Mouse (Mus musculus): ENCODE measurements at regions not wholly inside any gene's neighbourhood (a gene's known extent, or its start where the extent isn't known, plus 50 kb on each side); places are given as distances from the start of the nearest gene placed in this dataset.

- no peaks in the 10 kb centered on the region for H3K36me3 ChIP-seq
- H3K27ac ChIP-seq, result peak overlapping the region; percentile 45; the same call in 1 of the 2 replicates
- no peaks in the 10 kb centered on the region for H3K9me3 ChIP-seq
- peak; percentile 64 for ATAC-seq (ENCODE audit: borderline replicate concordance, extremely low read depth, low FRiP score, low TSS enrichment)
- no peak overlapping the region for H3K4me2 ChIP-seq
- no peak overlapping the region for H3K9ac ChIP-seq
- WGBS, result 24% methylated on average over 5 of the region's 5 CpGs
- H3K4me3 ChIP-seq, result no peak overlapping the region
- H3K4me1 ChIP-seq, result no peaks in the 10 kb centered on the region
- no peaks in the 10 kb centered on the region for H3K27me3 ChIP-seq
These were observed 87.8 kb upstream of the Enpp6 start for GRCm38 (mm10) chr8:46898697-46899445.

DNA sequence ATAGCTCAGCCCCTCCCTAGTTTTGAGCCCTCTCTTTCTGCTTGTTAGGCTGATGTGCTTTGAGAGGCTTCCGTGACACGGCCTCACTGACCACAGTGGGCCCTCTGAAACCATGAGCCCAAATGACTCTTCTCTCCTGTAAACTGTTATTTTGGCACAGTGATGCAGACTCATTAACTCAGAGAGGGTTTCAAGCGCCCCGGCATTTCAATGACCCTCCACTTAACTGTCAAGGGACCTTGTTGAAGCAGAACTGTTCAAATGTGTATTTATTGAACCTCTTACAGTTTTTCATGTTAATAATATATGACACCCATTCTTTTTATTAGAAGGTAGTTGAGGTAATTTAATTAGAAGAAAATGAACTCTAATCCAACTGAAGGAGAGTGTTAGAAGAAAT lies 85.9 kb upstream of the Enpp6 start:
- Histone ChIP-seq H3K4me1 (no peaks in the 10 kb centered on the region), H3K9me3 (no peaks in the 10 kb centered on the region), H3K36me3 (no peaks in the 10 kb centered on the region), H3K4me2 (no peak overlapping the region), H3K27ac (no peak overlapping the region), H3K27me3 (no peaks in the 10 kb centered on the region), H3K9ac (no peak overlapping the region), H3K4me3 (no peak overlapping the region)
- WGBS, result 70% methylated on average over 4 of the region's 4 CpGs
- ATAC-seq (ENCODE audit: borderline replicate concordance, extremely low read depth, low FRiP score, low TSS enrichment), result no peak

DNA sequence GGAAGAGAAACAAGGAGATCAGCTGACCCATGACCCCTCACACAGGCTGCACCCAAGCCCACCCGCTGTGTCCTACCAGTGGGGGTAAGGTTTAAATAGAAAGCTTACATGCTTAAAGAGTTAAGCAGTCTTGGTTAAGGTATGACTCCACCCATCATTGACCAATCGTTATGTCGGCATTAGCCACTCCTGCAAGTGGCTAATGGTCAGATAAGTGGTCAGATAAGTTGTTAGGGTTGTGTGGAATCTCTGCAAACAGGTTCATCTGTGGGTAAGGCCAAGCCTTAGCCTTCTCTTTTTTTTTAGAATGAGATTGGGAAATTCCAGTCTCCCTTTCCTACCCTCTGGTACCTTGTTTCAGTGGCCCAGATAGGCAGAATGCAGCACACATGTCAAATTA lies 82.0 kb upstream of the Enpp6 start:
- Histone ChIP-seq H3K27ac (no peak overlapping the region), H3K9me3 (no peaks in the 10 kb centered on the region), H3K4me2 (no peak overlapping the region), H3K27me3 (no peaks in the 10 kb centered on the region), H3K4me3 (no peak overlapping the region), H3K36me3 (no peaks in the 10 kb centered on the region), H3K4me1 (no peaks in the 10 kb centered on the region), H3K9ac (no peak overlapping the region)
- no peak for ATAC-seq (ENCODE audit: borderline replicate concordance, extremely low read depth, low FRiP score, low TSS enrichment)
- 71% methylated on average over 3 of the region's 3 CpGs for WGBS

GRCm38 (mm10) chr8:46907390-46907789 lies 79.3 kb upstream of the Enpp6 start:
- no peak for ATAC-seq (ENCODE audit: borderline replicate concordance, extremely low read depth, low FRiP score, low TSS enrichment)
- Histone ChIP-seq H3K36me3 (no peaks in the 10 kb centered on the region), H3K4me3 (no peak overlapping the region), H3K4me1 (no peaks in the 10 kb centered on the region), H3K27ac (no peak overlapping the region), H3K4me2 (no peak overlapping the region), H3K9ac (no peak overlapping the region), H3K9me3 (no peaks in the 10 kb centered on the region), H3K27me3 (no peaks in the 10 kb centered on the region)
- WGBS, result 58% methylated on average over 11 of the region's 11 CpGs

- WGBS, result 76% methylated on average over 4 of the region's 4 CpGs
- no peaks in the 10 kb centered on the region for H3K27me3 ChIP-seq
- H3K27ac ChIP-seq, result no peak overlapping the region
- H3K36me3 ChIP-seq, result no peaks in the 10 kb centered on the region
- H3K4me1 ChIP-seq, result no peaks in the 10 kb centered on the region
- no peak overlapping the region for H3K9ac ChIP-seq
- ATAC-seq (ENCODE audit: borderline replicate concordance, extremely low read depth, low FRiP score, low TSS enrichment), result no peak
- no peaks in the 10 kb centered on the region for H3K9me3 ChIP-seq
- no peak overlapping the region for H3K4me2 ChIP-seq
- H3K4me3 ChIP-seq, result no peak overlapping the region
These were observed 78.5 kb upstream of the Enpp6 start for GRCm38 (mm10) chr8:46908186-46908585.

DNA sequence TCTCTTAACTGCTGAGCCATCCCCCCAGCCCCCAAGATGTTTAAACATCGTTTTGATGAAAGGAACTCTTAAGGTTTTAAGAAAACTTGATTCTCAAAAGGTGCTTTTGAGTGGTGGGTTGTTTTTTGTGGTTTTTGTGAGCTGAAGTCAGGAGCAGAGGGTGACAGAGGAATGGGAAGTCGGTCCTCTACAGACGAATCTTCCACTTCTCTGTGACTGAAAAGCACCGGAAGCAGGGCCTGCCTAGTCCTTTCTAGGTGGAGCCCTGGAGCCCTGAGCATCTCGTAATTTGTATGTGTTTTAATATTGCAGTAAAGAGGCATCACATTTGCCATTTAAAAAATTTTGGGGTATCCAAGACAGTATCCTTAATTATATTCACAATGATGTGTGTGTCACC lies 72.7 kb upstream of the Enpp6 start:
- Histone ChIP-seq H3K27ac (no peak overlapping the region), H3K4me3 (no peak overlapping the region), H3K4me1 (no peaks in the 10 kb centered on the region), H3K27me3 (no peaks in the 10 kb centered on the region), H3K9me3 (no peaks in the 10 kb centered on the region), H3K4me2 (no peak overlapping the region), H3K36me3 (no peaks in the 10 kb centered on the region), H3K9ac (no peak overlapping the region)
- ATAC-seq (ENCODE audit: borderline replicate concordance, extremely low read depth, low FRiP score, low TSS enrichment), result no peak
- 25% methylated on average over 5 of the region's 5 CpGs for WGBS

- H3K9me3 ChIP-seq, result no peaks in the 10 kb centered on the region
- WGBS, result 22% methylated on average over 3 of the region's 3 CpGs
- H3K4me3 ChIP-seq, result no peak overlapping the region
- H3K36me3 ChIP-seq, result no peaks in the 10 kb centered on the region
- no peaks in the 10 kb centered on the region for H3K27me3 ChIP-seq
- H3K4me2 ChIP-seq, result no peak overlapping the region
- no peak for ATAC-seq (ENCODE audit: borderline replicate concordance, extremely low read depth, low FRiP score, low TSS enrichment)
- H3K27ac ChIP-seq, result no peak overlapping the region
- H3K9ac ChIP-seq, result no peak overlapping the region
- no peaks in the 10 kb centered on the region for H3K4me1 ChIP-seq
These were observed 66.6 kb upstream of the Enpp6 start for GRCm38 (mm10) chr8:46920071-46920470.

- no peak overlapping the region for H3K27ac ChIP-seq
- no peak for ATAC-seq (ENCODE audit: borderline replicate concordance, extremely low read depth, low FRiP score, low TSS enrichment)
- H3K4me1 ChIP-seq, result no peaks in the 10 kb centered on the region
- H3K36me3 ChIP-seq, result no peaks in the 10 kb centered on the region
- WGBS, result 90% methylated on average over 11 of the region's 11 CpGs
- H3K27me3 ChIP-seq, result no peaks in the 10 kb centered on the region
- H3K9ac ChIP-seq, result no peak overlapping the region
- H3K9me3 ChIP-seq, result no peaks in the 10 kb centered on the region
- no peak overlapping the region for H3K4me2 ChIP-seq
- H3K4me3 ChIP-seq, result no peak overlapping the region
These were observed 65.6 kb upstream of the Enpp6 start for GRCm38 (mm10) chr8:46921075-46921474.

- Histone ChIP-seq H3K4me1 (no peaks in the 10 kb centered on the region), H3K27ac (no peak overlapping the region), H3K9me3 (no peaks in the 10 kb centered on the region), H3K27me3 (no peaks in the 10 kb centered on the region), H3K9ac (no peak overlapping the region), H3K36me3 (no peaks in the 10 kb centered on the region), H3K4me2 (no peak overlapping the region), H3K4me3 (no peak overlapping the region)
- ATAC-seq (ENCODE audit: borderline replicate concordance, extremely low read depth, low FRiP score, low TSS enrichment), result no peak
- WGBS, result 88% methylated on average over 7 of the region's 7 CpGs
These were observed 65.1 kb upstream of the Enpp6 start for GRCm38 (mm10) chr8:46921585-46921984.

DNA sequence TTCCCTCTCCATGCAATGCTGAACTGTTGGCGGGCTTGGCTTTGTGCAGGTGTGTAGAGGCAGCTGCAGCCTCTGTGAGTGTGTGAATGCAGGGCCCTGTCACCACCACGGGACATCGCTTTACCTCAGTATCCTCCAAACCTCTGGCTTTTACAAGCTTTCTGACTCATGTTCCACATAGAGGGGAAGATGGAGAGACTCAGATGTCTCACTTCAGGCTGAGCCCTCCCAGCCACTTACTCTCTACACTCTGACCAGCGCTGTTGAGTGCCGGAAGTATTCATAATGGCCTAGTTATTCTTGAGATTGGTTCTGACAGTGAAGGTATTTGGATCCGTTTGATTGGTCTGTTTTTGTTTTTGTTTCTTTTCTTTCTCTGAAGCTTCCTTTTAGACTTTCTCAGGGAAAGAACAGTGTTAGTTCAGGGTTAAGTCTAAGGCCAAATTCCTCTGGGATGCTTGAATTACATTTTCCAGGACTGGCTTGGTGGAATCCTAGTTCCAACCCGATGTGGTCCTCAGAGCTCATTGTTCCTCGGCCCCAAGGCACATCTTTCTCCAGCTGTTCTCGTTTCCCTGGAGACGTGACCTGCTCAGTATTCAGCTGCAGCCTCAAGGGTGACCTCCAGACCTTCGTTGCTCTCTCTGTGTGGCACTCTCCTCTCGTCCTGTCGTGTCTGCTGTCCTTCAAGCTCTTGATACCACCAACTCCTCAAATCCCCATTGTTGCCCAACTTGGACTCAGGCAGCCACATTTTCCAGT lies 61.7 kb upstream of the Enpp6 start:
- 51% methylated on average over 13 of the region's 13 CpGs for WGBS
- H3K36me3 ChIP-seq, result no peaks in the 10 kb centered on the region
- no peak overlapping the region for H3K4me2 ChIP-seq
- no peak for ATAC-seq (ENCODE audit: borderline replicate concordance, extremely low read depth, low FRiP score, low TSS enrichment)
- no peak overlapping the region for H3K4me3 ChIP-seq
- no peaks in the 10 kb centered on the region for H3K27me3 ChIP-seq
- H3K27ac ChIP-seq, result no peak overlapping the region
- no peaks in the 10 kb centered on the region for H3K4me1 ChIP-seq
- H3K9ac ChIP-seq, result no peak overlapping the region
- no peaks in the 10 kb centered on the region for H3K9me3 ChIP-seq

DNA sequence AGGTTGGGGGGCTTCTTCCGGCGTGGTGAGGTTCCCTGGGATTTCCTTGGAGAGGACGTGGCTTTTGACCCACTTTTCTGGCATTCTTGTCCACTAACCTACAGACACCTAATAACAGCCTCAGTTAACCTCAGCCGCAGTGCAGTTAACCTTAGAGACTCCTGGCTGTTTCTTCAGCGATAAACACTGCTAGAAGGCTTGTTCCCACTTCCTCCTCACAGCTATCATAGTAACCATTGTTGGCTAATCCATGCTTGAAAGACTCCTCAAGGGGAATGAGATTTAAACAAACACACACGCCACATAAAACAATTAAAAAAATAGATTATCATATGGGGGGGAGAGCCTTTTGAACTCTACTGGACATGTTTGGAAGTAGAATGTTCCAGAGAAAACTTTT lies 58.0 kb upstream of the Enpp6 start:
- Histone ChIP-seq H3K9ac (no peak overlapping the region), H3K36me3 (no peaks in the 10 kb centered on the region), H3K4me2 (no peak overlapping the region), H3K4me1 (no peaks in the 10 kb centered on the region), H3K9me3 (no peaks in the 10 kb centered on the region), H3K4me3 (no peak overlapping the region), H3K27me3 (no peaks in the 10 kb centered on the region), H3K27ac (no peak overlapping the region)
- WGBS, result 60% methylated on average over 6 of the region's 6 CpGs
- ATAC-seq (ENCODE audit: borderline replicate concordance, extremely low read depth, low FRiP score, low TSS enrichment), result no peak

DNA sequence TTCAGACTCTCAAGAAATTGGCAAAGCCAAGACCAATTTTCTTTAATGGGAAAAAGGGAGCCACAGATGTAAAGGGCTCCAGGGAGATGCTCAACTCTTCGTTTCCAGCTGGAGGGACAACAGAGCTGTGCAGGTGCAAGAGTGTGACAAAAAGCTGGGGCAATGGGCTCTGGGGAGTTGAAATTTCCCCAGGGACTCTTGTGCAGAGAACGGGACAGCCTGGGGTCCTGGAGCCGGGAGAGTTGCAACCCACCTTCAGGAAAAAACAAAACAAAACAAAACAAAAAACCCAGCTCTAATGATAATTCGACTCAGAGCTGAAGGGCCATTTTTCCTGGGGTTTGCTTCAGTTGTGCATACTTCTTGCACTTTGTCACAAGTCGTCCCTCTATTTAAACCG lies 57.0 kb upstream of the Enpp6 start:
- H3K27ac ChIP-seq, result no peak overlapping the region
- no peaks in the 10 kb centered on the region for H3K27me3 ChIP-seq
- H3K9ac ChIP-seq, result no peak overlapping the region
- no peaks in the 10 kb centered on the region for H3K4me1 ChIP-seq
- H3K4me2 ChIP-seq, result no peak overlapping the region
- no peaks in the 10 kb centered on the region for H3K36me3 ChIP-seq
- no peak overlapping the region for H3K4me3 ChIP-seq
- WGBS, result 81% methylated on average over 6 of the region's 6 CpGs
- ATAC-seq (ENCODE audit: borderline replicate concordance, extremely low read depth, low FRiP score, low TSS enrichment), result no peak
- H3K9me3 ChIP-seq, result no peaks in the 10 kb centered on the region
